Mouse (Mus musculus) midbrain, embryonic 11.5 days (tissue): Measurements from ENCODE around the gene Kcnn1. TPM values are rescaled to one million over a fixed set of nuclear protein-coding genes. Genes with fewer than 3 reads are reported as not detected.

Experiments used
- ATAC-seq: fragments of 200-750 bp; cut with Nextera tagmentation; 2 replicates; pipeline ENCODE4 v1.8.0; 2017; ENCODE audit warnings: moderate TSS enrichment, moderate library complexity; ENCODE audit not compliant: low FRiP score
- DNase-seq: peaks from one replicate; pipeline ENCODE4 v3.0.0; 2015; ENCODE audit warnings: low spot score; ENCODE audit errors: missing footprints
- H3K27ac ChIP-seq: fragments of 300-500 bp; sonication (generic); 2 replicates; pipeline ENCODE4 v1.5.1; 2014; ENCODE audit warnings: low read depth, low read length
- H3K27me3 ChIP-seq: fragments of 300-500 bp; sonication (generic); 2 replicates; pipeline ENCODE4 v1.6.1; 2014; ENCODE audit warnings: mild to moderate bottlenecking, low read length, moderate library complexity, mixed read lengths; ENCODE audit not compliant: control insufficient read depth, insufficient read depth
- H3K36me3 ChIP-seq: fragments of 300-500 bp; sonication (generic); 2 replicates; pipeline ENCODE4 v1.6.1; 2014; ENCODE audit warnings: mild to moderate bottlenecking, low read length, moderate library complexity, mixed read lengths; ENCODE audit not compliant: control insufficient read depth, insufficient read depth
- H3K4me1 ChIP-seq: fragments of 300-500 bp; sonication (generic); 2 replicates; pipeline ENCODE4 v1.6.1; 2014; ENCODE audit warnings: low read length; ENCODE audit not compliant: control insufficient read depth, insufficient read depth
- H3K4me2 ChIP-seq: fragments of 300-500 bp; sonication (generic); 2 replicates; pipeline ENCODE4 v1.6.1; 2014; ENCODE audit warnings: mild to moderate bottlenecking, moderate library complexity
- H3K4me3 ChIP-seq: fragments of 300-500 bp; sonication (generic); 2 replicates; pipeline ENCODE4 v1.5.1; 2014; ENCODE audit warnings: low read depth, low read length
- H3K9ac ChIP-seq: fragments of 300-500 bp; sonication (generic); 2 replicates; pipeline ENCODE4 v1.6.1; 2014; ENCODE audit warnings: low read length
- H3K9me3 ChIP-seq: fragments of 300-500 bp; sonication (generic); 2 replicates; pipeline ENCODE4 v1.6.1; 2016; ENCODE audit warnings: low read length; ENCODE audit not compliant: control insufficient read depth
- WGBS: fragments of 180-500 bp; shearing (Covaris S2); extraction: QIAGEN DNeasy Blood & Tissue Kit; methylation state at CpG from one replicate; pipeline ENCODE4 v1.1.7; 2014; 5-methylcytosine and 5-hydroxymethylcytosine counted together
- polyA plus RNA-seq: library from polyadenylated mRNA; unstranded; fragments of >200 nt; fragmentation: Nextera tagmentation; extraction: Ambion mirVana; gene quantifications from 2 replicates; pipeline ENCODE4 v1.2.1, GENCODE M21; 2014

Kcnn1 gene
- polyA plus RNA-seq, 1 experiment from 2014 or later = 12.4 TPM

- WGBS = 77% methylated on average over 5 of the region's 5 CpGs
- no peak for ATAC-seq
- peaks cover 20% of the 10 kb centered on the region for H3K27me3 ChIP-seq
Observed at GRCm38 (mm10) chr8:70808239-70808638, 54.8 kb downstream of the Kcnn1 start, which contains the start of gene Il12rb1. Gene Il12rb1, plus strand, starts transcription at chr8:70808449.

GRCm38 (mm10) chr8:70807304-70807703 is 55.8 kb downstream of the Kcnn1 start:
- Histone ChIP-seq H3K4me2 (no peak overlapping the region), H3K9ac (no peak overlapping the region), H3K27ac (no peak overlapping the region), H3K4me3 (no peak overlapping the region), H3K27me3 (peaks cover 24% of the 10 kb centered on the region), H3K4me1 (peaks cover 6% of the 10 kb centered on the region), H3K36me3 (no peaks in the 10 kb centered on the region), H3K9me3 (no peaks in the 10 kb centered on the region)
- WGBS = 57% methylated on average over 1 of the region's 1 CpGs
- no peak for DNase-seq
- no peak for ATAC-seq

More at GRCm38 (mm10) chr8:70808239-70808638, 54.8 kb downstream of the Kcnn1 start, which contains the start of gene Il12rb1:
- Histone ChIP-seq H3K9me3 (no peaks in the 10 kb centered on the region), H3K36me3 (no peaks in the 10 kb centered on the region), H3K4me2 (no peak within 1 kb of the TSS), H3K9ac (no peak within 1 kb of the TSS), H3K4me3 (no peak within 1 kb of the TSS), H3K4me1 (peaks cover 6% of the 10 kb centered on the region), H3K27ac (no peak within 1 kb of the TSS)
- DNase-seq = no peak

- no peaks in the 10 kb centered on the region for H3K9me3 ChIP-seq
- H3K4me3 ChIP-seq = no peak overlapping the region
- no peak for ATAC-seq
- no peak overlapping the region for H3K4me2 ChIP-seq
- no peak overlapping the region for H3K27ac ChIP-seq
- no peaks in the 10 kb centered on the region for H3K36me3 ChIP-seq
- H3K27me3 ChIP-seq = peaks cover 24% of the 10 kb centered on the region
- H3K4me1 ChIP-seq = peaks cover 6% of the 10 kb centered on the region
- no peak for DNase-seq
- H3K9ac ChIP-seq = no peak overlapping the region
- 79% methylated on average over 4 of the region's 4 CpGs for WGBS
Observed at GRCm38 (mm10) chr8:70806541-70806940, 56.5 kb downstream of the Kcnn1 start.

GRCm38 (mm10) chr8:70804481-70805206 is 58.4 kb downstream of the Kcnn1 start, which contains the start of gene Mast3:
Gene Mast3, minus strand, starts transcription at chr8:70805054.
- Histone ChIP-seq H3K4me1 (peaks cover 6% of the 10 kb centered on the region), H3K4me3 (peak within 1 kb of the TSS; percentile 41), H3K27me3 (peaks cover 30% of the 10 kb centered on the region), H3K9ac (no peak within 1 kb of the TSS; the same call in 1 of the 2 replicates), H3K36me3 (no peaks in the 10 kb centered on the region), H3K27ac (no peak within 1 kb of the TSS), H3K9me3 (no peaks in the 10 kb centered on the region), H3K4me2 (peak within 1 kb of the TSS; percentile 69)
- WGBS = under 1% methylated on average over 45 of the region's 45 CpGs
- DNase-seq = peak; percentile 97
- peak; percentile 91 for ATAC-seq

GRCm38 (mm10) chr8:70803761-70804480 is 59.1 kb downstream of the Kcnn1 start:
- H3K4me3 ChIP-seq = peak overlapping the region; percentile 41
- no peaks in the 10 kb centered on the region for H3K9me3 ChIP-seq
- ATAC-seq (no peak), DNase-seq (peak; percentile 86)
- H3K4me2 ChIP-seq = peak overlapping the region; percentile 69
- H3K9ac ChIP-seq = no peak overlapping the region
- peaks cover 6% of the 10 kb centered on the region for H3K4me1 ChIP-seq
- peaks cover 37% of the 10 kb centered on the region for H3K27me3 ChIP-seq
- no peak overlapping the region for H3K27ac ChIP-seq
- H3K36me3 ChIP-seq = no peaks in the 10 kb centered on the region
- 1% methylated on average over 47 of the region's 47 CpGs for WGBS

- Histone ChIP-seq H3K27ac (no peak overlapping the region), H3K4me1 (peaks cover 8% of the 10 kb centered on the region), H3K9me3 (no peaks in the 10 kb centered on the region), H3K9ac (no peak overlapping the region), H3K4me3 (no peak overlapping the region), H3K36me3 (no peaks in the 10 kb centered on the region), H3K4me2 (no peak overlapping the region), H3K27me3 (peaks cover 46% of the 10 kb centered on the region)
- DNase-seq (peak; percentile 82), ATAC-seq (no peak)
- 70% methylated on average over 11 of the region's 11 CpGs for whole genome bisulfite sequencing
Observed at GRCm38 (mm10) chr8:70802786-70803510, 60.1 kb downstream of the Kcnn1 start.

GRCm38 (mm10) chr8:70801830-70802229 is 61.2 kb downstream of the Kcnn1 start:
- peaks cover 52% of the 10 kb centered on the region for H3K27me3 ChIP-seq
- DNase-seq = peak; percentile 81
- no peak overlapping the region for H3K4me2 ChIP-seq
- no peaks in the 10 kb centered on the region for H3K9me3 ChIP-seq
- no peak overlapping the region for H3K4me3 ChIP-seq
- H3K36me3 ChIP-seq = no peaks in the 10 kb centered on the region
- no peak for ATAC-seq
- WGBS = 93% methylated on average over 1 of the region's 1 CpGs
- no peak overlapping the region for H3K27ac ChIP-seq
- H3K4me1 ChIP-seq = peaks cover 11% of the 10 kb centered on the region
- no peak overlapping the region for H3K9ac ChIP-seq

GRCm38 (mm10) chr8:70801156-70801555 is 61.9 kb downstream of the Kcnn1 start:
- peak; percentile 81 for DNase-seq
- Histone ChIP-seq H3K27me3 (peaks cover 52% of the 10 kb centered on the region), H3K9ac (no peak overlapping the region), H3K4me3 (no peak overlapping the region), H3K27ac (no peak overlapping the region), H3K9me3 (no peaks in the 10 kb centered on the region), H3K36me3 (no peaks in the 10 kb centered on the region), H3K4me2 (no peak overlapping the region), H3K4me1 (peaks cover 15% of the 10 kb centered on the region)
- 30% methylated on average over 15 of the region's 15 CpGs for WGBS
- ATAC-seq = no peak
